In the genomic region with DNA sequence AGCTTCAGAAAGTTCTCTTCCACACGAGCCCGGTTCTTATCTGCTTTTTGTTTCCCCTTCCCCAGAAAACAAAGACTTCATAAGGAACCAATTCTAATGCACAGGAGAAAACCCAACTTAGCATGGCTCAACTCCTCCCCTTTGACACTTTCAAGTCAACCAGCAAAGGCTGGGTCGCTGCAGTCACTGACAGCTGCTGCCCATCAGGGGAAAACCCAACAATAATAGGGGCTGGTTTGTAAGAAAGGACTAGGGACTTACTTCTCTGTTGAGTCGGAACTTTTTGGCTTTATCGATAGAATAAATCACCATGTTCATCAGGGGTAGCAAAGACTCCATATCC, we compare ENCODE assay signal across 8 mouse cellular contexts. TPM values are rescaled to one million over a fixed set of nuclear protein-coding genes. Genes with fewer than 3 reads are reported as not detected.
DNase-seq lines count a peak whose midpoint lies in the region; ATAC-seq and TF ChIP-seq lines count a peak whose summit lies in the region.

Strada (minus strand) TSS at position 46 of the 343 bp plus-strand sequence.

- 90% methylated on average over 5 of the region's 5 CpGs for WGBS in forebrain, embryonic 15.5 days
- 91% methylated on average over 5 of the region's 5 CpGs for WGBS in midbrain, postnatal 0 days

- intact Hi-C loops in left cerebral cortex, adult 2 months (cut with DNase I): no loop called here

- H3K36me3 ChIP-seq in forebrain, embryonic 15.5 days: peaks cover 89% of the 10 kb centered on the region
- H3K36me3 ChIP-seq in midbrain, postnatal 0 days (ENCODE audit: insufficient read depth, low read length): peaks cover 55% of the 10 kb centered on the region

- H3K9ac ChIP-seq in forebrain, embryonic 15.5 days (replicated peaks): no peak within 1 kb of the TSS
- no peak within 1 kb of the TSS for H3K9ac ChIP-seq in midbrain, postnatal 0 days (replicated peaks; ENCODE audit: low read length, poor library complexity, severe bottlenecking)

- no peak for DNase-seq in left cerebral cortex, adult 2 months (ENCODE audit: extremely low spot score in 1 of 2, low spot score in 2 of 2)
- no peak for DNase-seq in left cerebral cortex, adult 9 months (ENCODE audit: low spot score in 2 of 2)
- no peak for DNase-seq in adrenal gland, adult 8-10 months
- no peak for DNase-seq in layer of hippocampus, postnatal 25 days (ENCODE audit: extremely low spot score in 1 of 2, low spot score in 1 of 2)
- no peak for DNase-seq in midbrain, postnatal 0 days (ENCODE audit: low spot score)
- DNase-seq in ovary, adult 18-20 months (ENCODE audit: low spot score): no peak
- no peak for DNase-seq in kidney, postnatal 10 days

- H3K4me2 ChIP-seq in forebrain, embryonic 15.5 days (replicated peaks): no peak within 1 kb of the TSS
- H3K4me2 ChIP-seq in midbrain, postnatal 0 days (ENCODE audit: low read depth, low read length, poor library complexity, severe bottlenecking): no peak within 1 kb of the TSS

- ATAC-seq in forebrain, embryonic 15.5 days (replicated peaks): no peak
- no peak for ATAC-seq in midbrain, postnatal 0 days (ENCODE audit: low FRiP score)

- H3K4me1 ChIP-seq in forebrain, embryonic 15.5 days: no peaks in the 10 kb centered on the region
- H3K4me1 ChIP-seq in midbrain, postnatal 0 days (ENCODE audit: insufficient read depth, low read length): no peaks in the 10 kb centered on the region

- H3K4me3 ChIP-seq in left cerebral cortex, adult 2 months: no peak within 1 kb of the TSS
- no peak within 1 kb of the TSS for H3K4me3 ChIP-seq in forebrain, embryonic 15.5 days
- no peak within 1 kb of the TSS for H3K4me3 ChIP-seq in midbrain, postnatal 0 days (ENCODE audit: low read depth, low read length)

- H3K27me3 ChIP-seq in forebrain, embryonic 15.5 days: no peaks in the 10 kb centered on the region
- H3K27me3 ChIP-seq in midbrain, postnatal 0 days (ENCODE audit: insufficient read depth, low read length): no peaks in the 10 kb centered on the region

- TF ChIP-seq CTCF in left cerebral cortex, adult 2 months (IDR thresholded peaks at IDR 0.05): no peak
- no peak for TF ChIP-seq CTCF in midbrain, postnatal 0 days (IDR thresholded peaks at IDR 0.05)

- no peaks in the 10 kb centered on the region for H3K9me3 ChIP-seq in forebrain, embryonic 15.5 days
- H3K9me3 ChIP-seq in midbrain, postnatal 0 days (ENCODE audit: low read length): no peaks in the 10 kb centered on the region

- H3K27ac ChIP-seq in left cerebral cortex, adult 2 months: no peak within 1 kb of the TSS
- H3K27ac ChIP-seq in forebrain, embryonic 15.5 days (replicated peaks): no peak within 1 kb of the TSS
- no peak within 1 kb of the TSS for H3K27ac ChIP-seq in midbrain, postnatal 0 days (ENCODE audit: low read depth, low read length)

RNA-seq across cellular contexts. Expression of gene Strada, which starts in this region (rescaled TPM):
- 10 to 100 TPM; 30.9 to 31.5 TPM for total RNA-seq in left cerebral cortex, adult 2 months (2021)
- total RNA-seq in adrenal gland, adult 8-10 months (2022): 10 to 100 TPM; 15.1 to 26.8 (median 19.3) TPM
- polyA plus RNA-seq in forebrain, embryonic 15.5 days (2015; fragmentation: Nextera tagmentation; extraction: Ambion mirVana): 30.1 and 32.2 TPM in 2 replicates
- total RNA-seq in layer of hippocampus, postnatal 25 days (2021): 10 to 100 TPM; 27.1 to 33.4 TPM
- total RNA-seq in midbrain, postnatal 0 days (2014; rRNA removed): 26.9 and 31.2 TPM in 2 replicates
- 21.2 and 22.7 TPM in 2 replicates for polyA plus RNA-seq in midbrain, postnatal 0 days (2015; fragmentation: Nextera tagmentation; extraction: Ambion mirVana)
